Mouse (Mus musculus) heart, postnatal 25 days (tissue): ENCODE data around the gene Klhl24. TPM values are rescaled to one million over a fixed set of nuclear protein-coding genes. Genes with fewer than 3 reads are reported as not detected.
"Not testable (repeated sequence)": the region's sequence is repeated elsewhere in the genome, so short reads cannot be mapped to it uniquely, and the experiment has no call there.

Source experiments
- DNase-seq: peaks from one replicate; pipeline ENCODE4 v3.0.0; 2022; ENCODE audit warnings: low spot score
- intact Hi-C: fragments of 180-260 bp; cut with DNase I; formaldehyde crosslinking; loops from one replicate; pipeline ENCODE4 v1.15.1; 2025
- total RNA-seq, 2 experiments: library from RNA; stranded (reverse); gene quantifications; 2 replicates each; pipeline ENCODE4 v1.2.3; 2021

Gene Klhl24
- total RNA-seq, result 100 to 1,000 TPM; 273 to 285 TPM

DNA sequence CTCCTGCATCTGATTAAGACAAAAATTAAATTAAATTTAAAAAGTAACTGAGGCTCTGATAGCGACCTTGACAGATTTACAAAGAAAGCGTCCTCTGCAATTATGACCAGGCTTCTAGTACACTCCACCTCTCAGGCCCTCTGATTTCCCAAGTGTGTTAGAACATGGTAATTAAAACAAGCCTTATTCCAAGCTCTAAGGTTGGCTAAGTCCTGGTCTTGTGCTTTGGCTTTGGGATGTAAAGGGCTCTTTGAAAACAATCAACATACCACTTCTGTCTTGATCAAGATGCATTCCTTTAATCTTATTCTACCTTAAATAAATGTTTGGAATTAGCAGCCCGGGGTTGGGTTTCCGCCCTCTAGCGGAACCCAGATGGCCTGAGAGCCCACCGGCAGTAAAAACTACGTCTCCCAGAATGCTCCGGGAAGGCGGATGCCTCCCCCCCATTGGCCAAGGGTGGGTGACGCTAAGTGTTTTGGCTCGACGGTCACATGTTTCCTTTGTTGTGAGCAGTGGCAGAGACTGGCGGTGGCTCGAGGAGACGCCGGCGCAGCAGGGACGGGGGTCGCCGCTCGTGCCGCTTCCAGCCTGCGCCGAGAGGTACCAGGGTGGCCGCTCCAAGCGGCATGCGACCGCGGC lies at the start of gene Klhl24:
TSS of gene Klhl24 (plus strand) at position 474 of the 642 bp plus-strand sequence.
- intact Hi-C loops, result loop anchor here (5.0 to 10.0 kb wide), 3 partner anchors 115 to 372 kb away; partner anchors contain the start of gene Klhl6
- peak; percentile 91 for DNase-seq

DNA sequence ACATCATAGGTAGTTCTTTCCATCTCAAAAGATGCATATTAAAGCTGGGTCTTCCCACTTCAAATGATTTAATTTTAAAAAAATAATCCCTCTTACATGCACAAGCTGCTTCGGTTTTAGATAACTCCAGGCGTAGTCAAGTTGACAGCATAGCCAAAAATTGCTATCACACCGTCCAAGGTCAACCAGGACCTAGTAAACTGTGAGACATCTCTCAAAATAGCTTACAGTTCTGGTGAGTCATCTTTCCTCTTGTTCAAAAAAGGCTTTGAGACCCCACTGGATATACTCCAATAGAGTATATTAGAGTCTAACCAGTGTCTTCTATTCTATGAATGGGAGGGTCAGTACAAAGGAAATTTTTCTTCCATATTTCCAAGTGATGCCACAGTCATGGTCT lies 44.7 kb upstream of the Klhl24 start:
- intact Hi-C loops, result no loop called here
- no peak for DNase-seq

DNA sequence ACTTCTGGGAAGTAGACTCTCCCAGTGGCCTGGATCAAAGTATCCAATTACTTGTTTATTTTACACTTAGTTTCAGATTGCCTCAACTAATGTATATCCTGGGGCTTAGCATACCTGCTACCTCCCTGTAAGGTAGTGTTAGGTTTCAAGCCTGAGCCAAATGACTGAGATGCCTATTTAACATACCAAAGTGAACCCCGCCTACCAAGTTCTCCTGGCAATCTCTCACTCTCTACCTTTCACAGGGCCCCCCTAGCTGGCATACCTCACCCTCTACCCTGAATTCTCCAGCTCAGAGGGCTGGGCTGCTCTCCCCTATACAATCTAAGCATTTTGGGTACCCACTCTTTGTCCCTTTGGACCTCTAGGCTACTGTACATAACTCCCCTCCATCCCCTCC lies 24.6 kb upstream of the Klhl24 start:
- intact Hi-C loops, result no loop called here
- DNase-seq, result no peak

DNA sequence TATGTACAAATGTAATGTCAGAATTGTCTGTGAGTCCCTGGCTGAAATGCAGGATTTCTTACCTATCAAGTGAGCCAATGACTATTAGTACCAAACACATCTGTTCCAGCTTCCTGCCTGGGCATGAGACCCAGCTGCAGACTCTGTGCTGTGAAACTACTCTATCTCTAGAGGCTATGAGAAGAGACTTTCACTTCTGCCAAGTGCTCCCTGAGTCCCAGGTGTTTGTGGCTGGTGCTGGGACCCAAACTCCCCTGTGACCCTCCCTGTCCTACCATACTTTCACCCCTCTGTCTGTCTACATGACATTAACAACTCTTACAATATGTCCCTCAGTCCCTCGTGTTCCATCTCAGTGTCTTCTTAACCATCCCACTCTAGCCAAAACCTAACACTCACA lies 20.7 kb upstream of the Klhl24 start:
- DNase-seq, result no peak
- intact Hi-C loops, result no loop called here

DNA sequence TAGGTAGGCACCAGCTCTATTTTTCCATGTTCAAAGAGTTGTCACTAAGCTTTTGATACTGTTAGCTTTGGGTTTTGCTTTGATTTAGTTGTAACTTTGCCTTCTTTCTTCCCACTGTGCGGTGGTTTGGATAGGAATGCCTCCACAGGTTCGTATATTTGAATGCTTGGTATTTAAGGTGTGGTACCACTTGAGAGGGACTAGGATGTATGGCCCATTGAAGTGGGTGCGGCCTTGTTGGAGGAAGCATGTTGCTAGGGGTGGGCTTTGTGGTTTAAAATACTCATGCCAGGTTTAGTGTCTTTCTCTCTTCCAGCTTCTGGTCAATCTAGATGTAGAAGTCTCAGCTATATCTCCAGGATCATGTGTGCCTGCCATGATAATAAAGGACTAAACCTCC lies 17.1 kb upstream of the Klhl24 start:
- intact Hi-C loops, result no loop called here
- DNase-seq, result no peak

DNA sequence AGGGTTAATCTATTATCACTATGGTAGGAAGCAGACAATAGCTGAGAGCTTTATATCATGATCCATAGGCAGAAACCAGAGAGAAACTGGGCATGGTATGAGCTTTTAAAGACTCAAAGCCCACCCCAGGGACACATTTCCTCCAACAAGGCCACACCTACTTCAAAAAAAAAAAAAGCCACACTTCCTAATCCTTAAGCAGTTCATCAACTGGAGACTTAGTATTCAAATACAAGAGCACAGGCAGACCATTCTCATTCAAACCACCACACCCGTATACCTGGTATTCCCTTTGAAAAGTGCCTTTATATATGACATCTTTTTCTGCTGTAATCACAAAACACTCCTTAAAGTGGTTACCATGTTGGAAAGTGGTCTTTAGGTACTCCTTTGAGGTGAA lies 12.7 kb upstream of the Klhl24 start:
- intact Hi-C loops, result no loop called here
- DNase-seq, result no peak

DNA sequence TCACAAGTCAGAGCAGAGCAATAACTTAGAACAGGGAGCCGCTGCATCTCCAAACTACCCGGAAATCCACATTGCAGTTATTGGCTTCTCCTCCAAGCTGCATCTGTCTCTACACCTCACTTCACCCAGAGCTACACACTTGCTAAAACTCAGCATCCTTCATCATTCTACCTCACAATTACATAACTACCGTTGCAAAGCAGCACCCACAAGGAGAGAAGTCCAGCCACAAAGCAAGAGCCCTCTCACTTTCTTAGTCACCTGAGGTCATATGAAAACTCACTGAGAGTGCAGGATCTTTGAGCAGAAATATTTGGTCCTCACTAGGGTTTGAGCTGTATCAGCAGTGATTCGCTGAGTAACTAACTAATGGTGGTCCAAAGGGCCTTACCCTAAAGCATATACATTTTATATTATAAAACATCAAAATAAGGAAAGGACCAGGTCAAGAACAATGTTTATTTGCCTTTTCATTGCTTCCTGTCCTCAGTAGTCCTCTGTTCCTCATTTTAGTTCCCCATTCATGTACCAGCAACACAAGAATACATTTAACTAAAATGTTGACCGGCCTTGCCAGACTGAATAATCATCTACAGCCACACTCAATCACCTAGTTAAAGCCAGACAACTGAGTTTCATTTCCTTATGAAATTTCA lies 12.0 kb upstream of the Klhl24 start:
- intact Hi-C loops, result no loop called here

DNA sequence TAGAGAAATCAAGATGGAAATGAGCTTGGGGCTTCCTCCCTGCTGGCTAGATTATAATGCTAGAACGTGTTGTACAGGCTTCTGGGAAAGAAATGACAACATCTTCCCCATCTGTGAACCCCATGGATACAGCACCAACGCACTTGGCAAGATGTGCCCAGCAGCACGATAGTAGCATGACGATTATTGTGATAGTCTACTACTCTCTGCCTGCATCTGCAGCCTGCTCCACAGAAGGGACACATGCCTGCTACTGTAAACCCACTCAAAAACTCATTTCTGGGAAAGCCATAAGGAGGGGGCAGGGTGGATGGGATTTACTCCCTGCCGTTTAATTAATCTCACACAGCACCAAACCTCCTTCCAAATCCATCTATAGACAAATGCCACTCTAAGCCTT lies 10.4 kb upstream of the Klhl24 start:
- DNase-seq, result no peak
- intact Hi-C loops, result no loop called here

More for the DNA sequence above, 12.0 kb upstream of the Klhl24 start:
- no peak for DNase-seq

DNA sequence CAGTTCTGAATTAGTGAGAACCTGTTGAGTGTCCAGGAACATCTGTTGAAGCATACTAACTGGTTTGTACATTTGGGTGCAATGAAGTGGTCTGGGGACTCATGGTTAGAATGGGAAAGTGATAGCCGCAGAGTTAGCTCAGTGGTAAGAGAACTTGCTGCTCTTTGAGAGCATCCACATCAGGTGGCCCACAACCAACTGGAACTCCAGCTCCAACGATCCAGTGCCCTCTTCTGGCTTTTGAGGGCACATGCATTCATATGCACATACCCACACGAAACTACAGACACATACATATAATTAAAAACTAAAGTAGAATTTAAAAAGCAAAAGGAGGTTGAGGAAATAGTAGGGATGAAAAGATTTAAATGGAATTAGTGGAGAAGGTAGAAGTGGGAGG lies 7.7 kb upstream of the Klhl24 start:
- DNase-seq, result no peak
- intact Hi-C loops, result loop anchor here (10.0 kb wide), 1 partner anchor 365 kb away; no protein-coding TSS in a partner anchor

DNA sequence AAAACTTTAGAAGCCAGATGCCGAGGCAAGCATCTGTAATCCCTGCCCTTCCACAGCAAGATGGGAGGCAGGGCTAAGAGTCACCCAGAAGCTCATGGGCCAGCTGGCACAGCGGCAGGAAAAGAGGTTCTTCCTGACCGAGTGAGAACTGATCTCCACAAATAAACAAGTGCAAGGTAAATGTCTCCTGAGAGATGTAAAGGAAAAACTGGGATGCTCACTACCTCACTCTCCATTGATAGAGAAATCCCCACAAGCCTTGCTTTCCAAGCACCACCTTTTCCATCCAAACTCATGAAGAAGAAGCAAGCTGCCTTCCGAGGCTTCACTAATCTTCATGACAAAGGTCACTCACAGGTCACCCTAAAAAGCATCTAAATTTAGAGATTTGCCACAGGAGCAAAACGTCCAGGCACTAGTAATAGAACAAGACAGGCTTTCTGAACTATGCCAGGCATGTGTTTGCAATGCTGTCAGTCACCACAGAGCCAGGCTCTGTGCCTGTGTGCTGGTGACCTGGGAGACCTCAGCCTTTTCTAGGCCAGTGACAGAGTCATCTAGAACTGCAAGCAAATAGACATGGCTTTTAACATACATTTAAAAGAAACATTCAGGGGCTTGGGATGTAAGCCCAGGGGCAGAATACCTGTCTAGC lies 6.3 kb upstream of the Klhl24 start:
- intact Hi-C loops, result loop anchor here (10.0 kb wide), 1 partner anchor 366 kb away; no protein-coding TSS in a partner anchor
- no peak for DNase-seq

DNA sequence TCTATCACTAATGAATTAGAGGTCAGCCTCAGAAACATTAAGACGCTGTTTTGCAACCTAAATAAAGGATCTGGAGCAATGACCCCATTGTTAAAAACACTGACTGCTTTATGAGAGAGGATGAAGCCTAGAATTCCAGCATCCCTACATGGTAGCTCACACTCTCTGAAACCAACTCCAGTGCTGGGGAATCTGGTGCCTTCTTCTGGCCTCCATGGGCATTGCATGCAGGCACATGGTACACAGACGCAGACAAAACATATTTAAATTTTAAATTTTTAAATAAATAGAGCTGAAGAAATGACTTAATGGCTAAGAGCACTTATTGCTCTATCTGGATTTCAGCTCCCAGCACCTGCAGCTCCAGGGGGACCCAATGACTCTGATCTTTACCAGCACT lies 1.4 kb upstream of the Klhl24 start:
- intact Hi-C loops, result loop anchor here (5.0 to 10.0 kb wide), 3 partner anchors 114 to 371 kb away; partner anchors contain the start of gene Klhl6
- DNase-seq, result no peak

DNA sequence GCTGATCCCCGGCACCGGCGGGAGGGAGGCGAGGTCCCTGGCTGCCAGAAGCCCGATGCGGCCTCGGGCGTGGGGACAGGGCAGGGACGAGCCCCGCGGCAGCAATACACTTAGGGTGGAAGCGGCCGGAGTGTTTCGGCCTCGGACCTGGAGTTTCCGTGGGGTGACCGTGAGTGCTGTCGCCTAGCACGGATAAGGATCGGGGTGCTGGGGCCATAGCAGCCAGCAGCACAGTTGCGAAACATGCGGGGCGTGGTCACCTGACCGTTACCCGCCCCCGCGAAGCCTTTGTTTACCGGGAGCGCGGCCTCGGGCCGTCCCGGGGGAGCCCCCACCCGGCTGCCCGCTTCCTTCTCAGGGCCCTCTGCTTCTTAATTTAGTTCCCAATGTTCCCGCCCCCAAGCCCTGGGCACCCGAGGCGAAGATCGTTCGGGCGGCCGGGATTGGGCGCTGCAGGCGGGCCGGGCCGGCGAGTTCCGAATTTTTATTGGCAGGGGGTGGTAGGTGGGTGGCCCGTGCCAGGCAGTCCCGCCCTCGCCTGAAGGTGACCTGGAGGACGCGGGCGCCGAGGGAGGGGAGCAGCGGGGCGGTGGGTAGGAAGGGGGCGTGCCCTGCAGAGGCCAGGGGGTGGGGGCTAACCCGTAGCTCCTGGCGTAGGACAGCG lies 501 bp downstream of the Klhl24 start:
- intact Hi-C loops, result loop anchor here (5.0 to 10.0 kb wide), 3 partner anchors 116 to 373 kb away; partner anchors contain the start of gene Klhl6
- DNase-seq, result peak; percentile 93

DNA sequence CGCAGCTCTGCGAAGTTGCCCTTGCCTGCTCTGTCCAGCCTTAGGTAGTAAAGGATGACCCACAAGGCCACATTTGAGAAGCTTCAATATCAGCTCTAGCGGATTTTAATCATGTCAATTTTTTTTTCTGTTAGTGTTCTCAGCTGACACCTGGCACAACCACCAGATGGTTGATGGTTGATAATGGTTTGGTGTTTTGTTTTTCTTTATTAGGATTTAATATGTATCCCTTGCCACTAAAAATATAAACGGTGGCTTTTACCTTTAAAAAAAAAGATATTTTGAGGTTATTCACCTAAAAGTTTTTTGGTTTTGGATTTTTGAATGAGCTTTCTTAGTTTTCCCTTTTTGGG lies 1.0 kb downstream of the Klhl24 start:
- intact Hi-C loops, result loop anchor here (5.0 to 10.0 kb wide), 3 partner anchors 116 to 374 kb away; partner anchors contain the start of gene Klhl6
- DNase-seq, result no peak

DNA sequence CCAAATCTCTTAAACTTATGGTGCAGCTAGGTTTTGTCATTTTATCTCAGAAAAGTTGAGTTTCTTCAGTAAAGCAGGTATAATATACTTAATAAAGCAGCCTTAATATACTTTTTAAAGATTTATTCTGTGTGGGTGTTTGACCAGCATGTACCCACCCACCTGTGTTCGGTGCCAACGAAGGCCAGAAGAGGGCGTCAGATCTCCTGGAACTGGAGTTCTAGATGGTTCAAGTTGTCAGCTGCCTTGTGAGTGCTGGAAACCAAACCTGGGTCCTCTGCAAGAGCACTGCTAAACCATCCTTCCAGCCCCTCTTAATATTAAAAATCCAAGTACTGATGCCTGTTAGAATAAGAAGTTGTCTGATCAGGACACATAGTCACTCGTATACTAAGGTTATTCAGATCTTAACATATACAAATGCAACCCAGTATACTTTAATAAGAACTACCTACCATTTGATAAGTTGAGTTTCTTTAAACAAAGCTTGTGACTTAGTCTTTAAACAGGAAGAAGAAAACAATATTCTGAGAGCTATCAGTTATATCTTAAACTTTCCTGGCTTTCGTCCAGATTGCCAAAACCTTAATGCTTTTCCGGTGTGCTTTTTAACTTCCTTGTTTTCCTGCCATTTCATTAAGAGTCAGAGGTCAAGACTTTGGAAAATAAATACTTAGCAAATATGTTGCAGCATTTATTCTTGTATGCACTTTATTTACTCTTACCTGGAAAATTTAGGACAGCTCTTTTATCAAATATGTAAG lies 1.7 kb downstream of the Klhl24 start:
- no peak for DNase-seq
- intact Hi-C loops, result loop anchor here (5.0 to 10.0 kb wide), 3 partner anchors 117 to 374 kb away; partner anchors contain the start of gene Klhl6

DNA sequence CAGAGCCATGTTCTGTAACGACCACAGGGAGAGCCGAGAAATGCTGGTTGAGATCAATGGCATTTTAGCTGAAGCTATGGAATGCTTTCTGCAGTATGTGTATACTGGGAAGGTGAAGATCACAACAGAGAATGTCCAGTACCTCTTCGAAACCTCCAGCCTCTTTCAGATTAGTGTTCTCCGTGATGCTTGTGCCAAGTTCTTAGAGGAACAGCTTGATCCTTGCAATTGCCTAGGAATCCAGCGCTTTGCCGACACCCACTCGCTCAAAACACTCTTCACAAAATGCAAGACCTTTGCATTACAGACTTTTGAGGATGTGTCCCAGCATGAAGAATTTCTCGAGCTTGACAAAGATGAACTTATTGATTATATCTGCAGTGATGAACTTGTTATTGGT lies 9.7 kb downstream of the Klhl24 start:
- no peak for DNase-seq
- intact Hi-C loops, result loop anchor here (5.0 kb wide), 1 partner anchor 35 kb away; the partner anchor contains the start of gene Yeats2

DNA sequence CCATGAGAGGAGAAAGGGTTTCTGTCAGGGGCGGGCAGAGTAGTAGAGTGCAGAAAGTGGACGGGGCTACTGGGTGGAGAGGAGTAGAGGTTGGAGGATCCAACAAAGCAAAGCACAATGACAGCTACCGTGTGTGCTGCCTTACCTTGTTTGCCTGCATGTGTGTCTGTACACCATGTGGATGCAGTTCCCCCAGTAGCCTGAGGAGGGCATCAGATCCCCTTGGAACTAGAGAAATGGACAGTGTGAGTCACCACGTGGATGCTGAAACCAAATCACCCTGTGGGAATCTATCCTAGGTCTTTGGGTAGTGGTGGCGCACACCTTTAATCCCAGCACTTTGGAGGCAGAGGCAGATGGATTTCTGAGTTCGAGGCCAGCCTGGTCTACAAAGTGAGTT lies 11.6 kb downstream of the Klhl24 start:
- intact Hi-C loops, result loop anchor here (5.0 kb wide), 1 partner anchor 33 kb away; the partner anchor contains the start of gene Yeats2
- DNase-seq, result no peak

DNA sequence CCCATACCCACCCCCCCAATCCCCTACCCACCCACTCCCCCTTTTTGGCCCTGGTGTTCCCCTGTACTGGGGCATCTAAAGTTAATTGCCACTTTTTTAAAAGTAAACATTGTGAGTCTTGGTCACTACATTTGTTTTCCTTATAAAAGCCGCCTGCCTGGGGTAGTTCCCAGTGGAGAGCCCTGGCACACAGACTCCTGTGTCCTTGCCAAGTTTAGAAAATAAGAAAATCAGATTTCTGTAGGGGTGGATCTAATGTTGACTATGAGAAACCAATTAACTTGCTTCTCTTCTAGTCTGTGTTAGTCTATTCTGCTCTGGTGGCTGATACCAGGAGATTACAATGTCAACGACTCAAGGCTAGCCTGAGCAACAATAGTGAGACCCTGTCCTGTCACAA lies 15.3 kb downstream of the Klhl24 start:
- no peak for DNase-seq
- intact Hi-C loops, result no loop called here

DNA sequence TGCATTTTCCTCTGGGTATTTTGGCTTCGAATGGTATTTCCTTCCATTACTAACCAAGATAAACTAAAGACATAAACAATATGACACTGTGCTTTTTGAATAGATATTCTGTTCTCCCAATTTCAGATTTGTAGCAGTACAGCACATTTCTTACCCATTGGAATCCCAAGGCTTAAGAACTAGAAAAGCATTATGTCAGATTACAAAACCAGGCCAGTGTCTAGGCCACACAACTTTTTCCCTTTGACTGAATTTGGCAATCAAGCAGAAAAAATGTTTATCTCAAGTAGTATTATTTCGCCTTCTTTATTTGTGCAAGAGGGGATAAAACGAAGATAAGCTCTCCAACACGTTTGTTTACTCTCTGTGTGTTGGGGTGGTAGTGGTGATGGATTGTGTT lies 18.7 kb downstream of the Klhl24 start:
- DNase-seq, result no peak
- intact Hi-C loops, result no loop called here

DNA sequence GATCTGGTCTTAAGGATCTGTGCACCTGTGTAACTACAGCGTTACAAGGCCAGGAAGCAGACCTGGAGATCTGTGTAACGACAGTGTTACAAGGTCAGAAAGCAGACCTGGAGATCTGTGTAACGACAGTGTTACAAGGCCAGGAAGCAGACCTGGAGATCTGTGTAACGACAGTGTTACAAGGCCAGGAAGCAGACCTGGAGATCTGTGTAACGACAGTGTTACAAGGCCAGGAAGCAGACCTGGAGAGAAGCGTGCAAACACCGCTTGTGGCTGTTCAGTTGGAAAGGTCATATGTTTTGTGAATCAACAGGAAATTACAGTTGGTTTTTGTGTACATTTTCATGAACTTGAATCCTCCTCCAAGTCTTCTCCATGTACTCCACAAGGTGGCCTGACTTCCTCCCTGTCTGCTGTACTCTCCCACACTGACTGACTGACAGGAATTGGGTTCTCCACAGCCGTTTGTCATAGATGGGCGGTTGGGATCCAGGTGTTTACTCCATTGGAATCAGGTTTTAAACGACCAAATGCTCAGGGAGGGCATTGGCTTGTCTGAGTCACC lies 29.1 kb downstream of the Klhl24 start:
- intact Hi-C loops, DNase-seq: not testable (repeated sequence)
